Mouse (Mus musculus) bone marrow macrophage, adult 2 months (primary cell): ENCODE measurements around the gene Nsmce1.

Experiments used
- CTCF ChIP-seq: IDR thresholded peaks from 2 replicates; pipeline ENCODE4 v1.5.1; 2012; ENCODE audit warnings: low read depth, mild to moderate bottlenecking, low read length, moderate library complexity
- POLR2A ChIP-seq: IDR thresholded peaks from 2 replicates; pipeline ENCODE4 v1.6.1; 2012; ENCODE audit warnings: mild to moderate bottlenecking, low read depth, low read length, borderline replicate concordance

DNA sequence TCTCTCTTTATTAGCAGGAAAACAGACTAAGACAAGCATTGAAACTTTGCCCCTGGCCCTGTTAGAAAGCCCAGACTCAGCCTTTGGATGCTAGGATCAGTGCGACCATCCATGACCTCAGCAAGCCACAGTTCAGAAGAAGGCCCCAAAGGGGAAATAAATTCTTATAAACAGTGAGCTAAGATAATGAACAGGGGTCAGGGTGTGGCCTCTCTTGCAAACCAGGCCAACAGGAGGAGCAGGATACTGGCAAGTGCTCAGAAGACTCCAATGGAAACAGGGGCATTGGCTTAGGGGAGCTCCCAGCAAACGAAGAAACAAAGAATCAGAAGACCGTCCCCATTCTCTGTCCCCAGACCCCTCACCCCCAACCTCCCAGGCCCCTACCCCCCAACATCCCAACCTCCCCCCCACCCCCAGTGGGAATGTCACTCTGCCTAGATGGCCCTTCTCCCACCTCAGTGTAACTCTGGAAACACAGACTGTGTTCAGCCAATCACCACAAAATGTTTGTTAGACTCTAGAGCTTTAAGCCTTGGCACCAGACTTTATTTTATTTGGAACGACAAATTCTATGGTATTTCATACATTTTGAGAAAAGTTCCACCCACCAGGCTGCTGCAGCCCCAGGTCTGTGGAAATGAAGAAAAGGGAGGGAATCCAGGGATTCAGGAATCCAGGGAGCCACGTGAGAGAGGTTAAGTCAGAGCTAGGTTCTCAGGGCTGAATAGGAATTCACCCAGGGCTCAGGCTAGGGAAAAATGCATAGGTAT is 23.9 kb upstream of the Nsmce1 start:
- TF ChIP-seq CTCF (no peak), POLR2A (no peak)
